Mouse (Mus musculus) megakaryocyte, embryonic 14.5 days (primary cell): ENCODE results near the gene Ralbp1.

ENCODE experiments used
- FLI1 ChIP-seq: IDR thresholded peaks from 2 replicates; pipeline ENCODE4 v1.6.1; 2012; ENCODE audit warnings: low read length, inconsistent platforms, mixed read lengths
- GATA1 ChIP-seq: IDR thresholded peaks from 3 replicates; pipeline ENCODE4 v1.6.1; 2012; ENCODE audit warnings: mixed read lengths, low read length, inconsistent platforms, borderline replicate concordance

DNA sequence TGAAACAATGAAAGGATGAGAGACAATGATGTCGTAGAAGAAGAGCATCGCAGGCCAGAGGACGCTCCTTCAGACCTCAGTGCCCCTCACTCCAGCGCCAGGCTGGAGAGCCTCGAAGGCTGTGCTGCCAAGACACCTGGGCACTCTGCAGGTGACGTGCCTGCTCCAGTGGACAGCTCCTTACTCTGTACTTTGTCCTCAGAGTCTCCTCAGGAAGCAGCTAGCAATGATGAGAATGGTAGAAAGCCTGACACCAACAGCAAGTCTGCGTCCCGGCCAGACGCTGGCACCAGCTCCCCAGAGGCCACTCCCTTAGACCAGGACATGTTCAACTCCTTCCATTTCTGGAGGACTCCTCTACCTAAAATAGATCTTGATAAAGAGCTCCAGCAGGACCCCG lies 61.4 kb downstream of the Ralbp1 start:
- no peak for TF ChIP-seq GATA1
- no peak for TF ChIP-seq FLI1
